Mouse (Mus musculus) hindbrain, embryonic 11.5 days (tissue): ENCODE data around the gene Ikzf2. TPM values are rescaled to one million over a fixed set of nuclear protein-coding genes. Genes with fewer than 3 reads are reported as not detected.

Source experiments
- ATAC-seq: fragments of 200-750 bp; cut with Nextera tagmentation; 2 replicates; pipeline ENCODE4 v1.8.0; 2017; ENCODE audit warnings: mild to moderate bottlenecking, moderate TSS enrichment, moderate library complexity; ENCODE audit not compliant: low FRiP score
- DNase-seq: peaks from one replicate; pipeline ENCODE4 v3.0.0-alpha.2; 2015; ENCODE audit warnings: low spot score
- H3K27ac ChIP-seq: fragments of 300-500 bp; sonication (generic); 2 replicates; pipeline ENCODE4 v1.5.1; 2014; ENCODE audit warnings: mild to moderate bottlenecking, low read depth, low read length
- H3K27me3 ChIP-seq: fragments of 300-500 bp; sonication (generic); 2 replicates; pipeline ENCODE4 v1.6.1; 2014; ENCODE audit warnings: mild to moderate bottlenecking, low read length, moderate library complexity, mixed read lengths; ENCODE audit not compliant: control insufficient read depth, insufficient read depth
- H3K36me3 ChIP-seq: fragments of 300-500 bp; sonication (generic); 2 replicates; pipeline ENCODE4 v1.6.1; 2014; ENCODE audit warnings: mild to moderate bottlenecking, low read length, moderate library complexity, mixed read lengths; ENCODE audit not compliant: control insufficient read depth, insufficient read depth
- H3K4me1 ChIP-seq: fragments of 300-500 bp; sonication (generic); replicated peaks from 2 replicates; pipeline ENCODE4 v1.6.1; 2014; ENCODE audit warnings: low read length, mixed read lengths; ENCODE audit not compliant: control insufficient read depth, insufficient read depth
- H3K4me2 ChIP-seq: fragments of 300-500 bp; sonication (generic); replicated peaks from 2 replicates; pipeline ENCODE4 v1.6.1; 2014; ENCODE audit warnings: mild to moderate bottlenecking, low read depth, low read length
- H3K4me3 ChIP-seq: fragments of 300-500 bp; sonication (generic); 2 replicates; pipeline ENCODE4 v1.5.1; 2014; ENCODE audit warnings: low read depth, low read length
- H3K9ac ChIP-seq: fragments of 300-500 bp; sonication (generic); 2 replicates; pipeline ENCODE4 v1.6.1; 2014; ENCODE audit warnings: low read depth, low read length
- H3K9me3 ChIP-seq: fragments of 300-500 bp; sonication (generic); 2 replicates; pipeline ENCODE4 v1.6.1; 2016; ENCODE audit warnings: low read length; ENCODE audit not compliant: control insufficient read depth
- WGBS: fragments of 180-500 bp; shearing (Covaris S2); extraction: QIAGEN DNeasy Blood & Tissue Kit; methylation state at CpG from one replicate; pipeline ENCODE4 v1.1.7; 2014; 5-methylcytosine and 5-hydroxymethylcytosine counted together
- polyA plus RNA-seq: library from polyadenylated mRNA; unstranded; fragments of >200 nt; fragmentation: Nextera tagmentation; extraction: Ambion mirVana; gene quantifications from 2 replicates; pipeline ENCODE4 v1.2.1, GENCODE M21; 2014

Gene Ikzf2
- polyA plus RNA-seq, 1 experiment from 2014 or later: 5.1 TPM

GRCm38 (mm10) chr1:69549987-69550386 is 137.1 kb downstream of the Ikzf2 start:
- Histone ChIP-seq H3K27me3 (no peaks in the 10 kb centered on the region), H3K27ac (no peak overlapping the region), H3K9me3 (no peaks in the 10 kb centered on the region), H3K4me1 (no peaks in the 10 kb centered on the region), H3K36me3 (no peaks in the 10 kb centered on the region), H3K4me2 (no peak overlapping the region), H3K9ac (no peak overlapping the region), H3K4me3 (no peak overlapping the region)
- ATAC-seq: no peak
- no peak for DNase-seq
- 91% methylated on average over 4 of the region's 4 CpGs for WGBS

- H3K4me3 ChIP-seq: no peak overlapping the region
Measured at GRCm38 (mm10) chr1:69545885-69546253, 141.2 kb downstream of the Ikzf2 start.

GRCm38 (mm10) chr1:69545217-69545884 is 141.7 kb downstream of the Ikzf2 start:
- H3K9ac ChIP-seq: no peak overlapping the region
- H3K4me2 ChIP-seq: no peak overlapping the region
- H3K36me3 ChIP-seq: no peaks in the 10 kb centered on the region
- H3K27ac ChIP-seq: no peak overlapping the region
- H3K9me3 ChIP-seq: no peaks in the 10 kb centered on the region
- H3K4me1 ChIP-seq: no peaks in the 10 kb centered on the region
- ATAC-seq (no peak), DNase-seq (no peak)
- H3K4me3 ChIP-seq: no peak overlapping the region
- H3K27me3 ChIP-seq: no peaks in the 10 kb centered on the region
- 94% methylated on average over 8 of the region's 8 CpGs for WGBS

More at GRCm38 (mm10) chr1:69545885-69546253, 141.2 kb downstream of the Ikzf2 start:
- ATAC-seq (no peak), DNase-seq (no peak)
- Histone ChIP-seq H3K4me1 (no peaks in the 10 kb centered on the region), H3K4me2 (no peak overlapping the region), H3K9ac (no peak overlapping the region), H3K36me3 (no peaks in the 10 kb centered on the region), H3K9me3 (no peaks in the 10 kb centered on the region), H3K27ac (no peak overlapping the region), H3K27me3 (no peaks in the 10 kb centered on the region)
- 97% methylated on average over 1 of the region's 1 CpGs for WGBS

GRCm38 (mm10) chr1:69543774-69544597 is 143.1 kb downstream of the Ikzf2 start:
- DNase-seq (no peak), ATAC-seq (no peak)
- Histone ChIP-seq H3K9ac (no peak overlapping the region), H3K27ac (no peak overlapping the region), H3K27me3 (no peaks in the 10 kb centered on the region), H3K36me3 (no peaks in the 10 kb centered on the region), H3K4me1 (no peaks in the 10 kb centered on the region), H3K9me3 (no peaks in the 10 kb centered on the region), H3K4me3 (no peak overlapping the region), H3K4me2 (no peak overlapping the region)
- WGBS: 95% methylated on average over 6 of the region's 6 CpGs

GRCm38 (mm10) chr1:69542546-69542945 is 144.5 kb downstream of the Ikzf2 start:
- 87% methylated on average over 3 of the region's 3 CpGs for WGBS
- H3K4me3 ChIP-seq: no peak overlapping the region
- H3K9me3 ChIP-seq: no peaks in the 10 kb centered on the region
- DNase-seq (no peak), ATAC-seq (no peak)
- H3K36me3 ChIP-seq: no peaks in the 10 kb centered on the region
- H3K27ac ChIP-seq: no peak overlapping the region
- no peaks in the 10 kb centered on the region for H3K27me3 ChIP-seq
- H3K4me2 ChIP-seq: no peak overlapping the region
- no peak overlapping the region for H3K9ac ChIP-seq
- no peaks in the 10 kb centered on the region for H3K4me1 ChIP-seq

GRCm38 (mm10) chr1:69538663-69539062 is 148.4 kb downstream of the Ikzf2 start:
- no peak overlapping the region for H3K9ac ChIP-seq
- no peak overlapping the region for H3K27ac ChIP-seq
- H3K36me3 ChIP-seq: no peaks in the 10 kb centered on the region
- 36% methylated on average over 7 of the region's 7 CpGs for WGBS
- DNase-seq (peak; percentile 66), ATAC-seq (peak; percentile 68; the same call in 1 of the 2 replicates)
- H3K4me3 ChIP-seq: no peak overlapping the region
- no peak overlapping the region for H3K4me2 ChIP-seq
- no peaks in the 10 kb centered on the region for H3K27me3 ChIP-seq
- no peaks in the 10 kb centered on the region for H3K9me3 ChIP-seq
- H3K4me1 ChIP-seq: no peaks in the 10 kb centered on the region

- ATAC-seq (no peak), DNase-seq (no peak)
- Histone ChIP-seq H3K4me3 (no peak overlapping the region), H3K4me1 (no peaks in the 10 kb centered on the region), H3K9ac (no peak overlapping the region), H3K27me3 (no peaks in the 10 kb centered on the region), H3K36me3 (no peaks in the 10 kb centered on the region), H3K9me3 (no peaks in the 10 kb centered on the region), H3K4me2 (no peak overlapping the region), H3K27ac (no peak overlapping the region)
- 56% methylated on average over 3 of the region's 3 CpGs for WGBS
Measured at GRCm38 (mm10) chr1:69537619-69538018, 149.4 kb downstream of the Ikzf2 start.

- DNase-seq (no peak), ATAC-seq (no peak)
- no peaks in the 10 kb centered on the region for H3K36me3 ChIP-seq
- no peak overlapping the region for H3K9ac ChIP-seq
- no peaks in the 10 kb centered on the region for H3K4me1 ChIP-seq
- H3K4me3 ChIP-seq: no peak overlapping the region
- no peaks in the 10 kb centered on the region for H3K27me3 ChIP-seq
- 56% methylated on average over 4 of the region's 4 CpGs for WGBS
- no peak overlapping the region for H3K4me2 ChIP-seq
- no peaks in the 10 kb centered on the region for H3K9me3 ChIP-seq
- no peak overlapping the region for H3K27ac ChIP-seq
Measured at GRCm38 (mm10) chr1:69535507-69535906, 151.5 kb downstream of the Ikzf2 start.

- ATAC-seq: no peak
- DNase-seq: no peak
- Histone ChIP-seq H3K4me2 (no peak overlapping the region), H3K27ac (no peak overlapping the region), H3K36me3 (no peaks in the 10 kb centered on the region), H3K4me1 (no peaks in the 10 kb centered on the region), H3K9me3 (no peaks in the 10 kb centered on the region), H3K4me3 (no peak overlapping the region), H3K27me3 (no peaks in the 10 kb centered on the region), H3K9ac (no peak overlapping the region)
- 89% methylated on average over 10 of the region's 10 CpGs for WGBS
Measured at GRCm38 (mm10) chr1:69533048-69533447, 154.0 kb downstream of the Ikzf2 start.
